Mouse (Mus musculus): Measurements from ENCODE around the gene Slc39a12. TPM values are rescaled to one million over a fixed set of nuclear protein-coding genes. Genes with fewer than 3 reads are reported as not detected.
A peak's percentile ranks its signal among the peaks of the same experiment; 100 is the strongest.

The Slc39a12 gene
- 0.22 and 0.41 TPM in 2 replicates for polyA plus RNA-seq (2016; fragmentation: Nextera tagmentation; extraction: Ambion mirVana)

- H3K4me1 ChIP-seq, result 0 out of 2 replicates have a peak, but pooled peaks cover 4% of the 10 kb centered on the region
- peak within 1 kb of the TSS; percentile 44; the same call in 1 of the 2 replicates for H3K27ac ChIP-seq
- H3K27me3 ChIP-seq (ENCODE audit: poor library complexity, severe bottlenecking), result no peaks in the 10 kb centered on the region
- H3K36me3 ChIP-seq (replicated peaks), result no peaks in the 10 kb centered on the region
- no peaks in the 10 kb centered on the region for H3K9me3 ChIP-seq
- no peak within 1 kb of the TSS for H3K4me3 ChIP-seq
- WGBS, result 66% methylated on average over 5 of the region's 5 CpGs
- no peak for DNase-seq (ENCODE audit: extremely low spot score, low spot score)
Measured at GRCm38 (mm10) chr2:14388162-14388561, at the start of gene Slc39a12. TSS of gene Slc39a12 (plus strand) at chr2:14388316.

GRCm38 (mm10) chr2:14341652-14342308 is 46.3 kb upstream of the Slc39a12 start:
- Histone ChIP-seq H3K4me1 (no peaks in the 10 kb centered on the region), H3K4me3 (no peak overlapping the region), H3K9me3 (no peaks in the 10 kb centered on the region), H3K27ac (no peak overlapping the region), H3K36me3 (replicated peaks) (no peaks in the 10 kb centered on the region), H3K27me3 (ENCODE audit: poor library complexity, severe bottlenecking) (no peaks in the 10 kb centered on the region)
- DNase-seq (ENCODE audit: extremely low spot score, low spot score), result no peak
- WGBS, result 88% methylated on average over 14 of the region's 14 CpGs

- H3K9me3 ChIP-seq, result no peaks in the 10 kb centered on the region
- H3K27ac ChIP-seq, result no peak overlapping the region
- H3K36me3 ChIP-seq (replicated peaks), result no peaks in the 10 kb centered on the region
- H3K27me3 ChIP-seq (ENCODE audit: poor library complexity, severe bottlenecking), result no peaks in the 10 kb centered on the region
- no peaks in the 10 kb centered on the region for H3K4me1 ChIP-seq
- WGBS, result 96% methylated on average over 8 of the region's 8 CpGs
- no peak for DNase-seq (ENCODE audit: extremely low spot score, low spot score)
- no peak overlapping the region for H3K4me3 ChIP-seq
Measured at GRCm38 (mm10) chr2:14342309-14342839, 45.7 kb upstream of the Slc39a12 start.

DNA sequence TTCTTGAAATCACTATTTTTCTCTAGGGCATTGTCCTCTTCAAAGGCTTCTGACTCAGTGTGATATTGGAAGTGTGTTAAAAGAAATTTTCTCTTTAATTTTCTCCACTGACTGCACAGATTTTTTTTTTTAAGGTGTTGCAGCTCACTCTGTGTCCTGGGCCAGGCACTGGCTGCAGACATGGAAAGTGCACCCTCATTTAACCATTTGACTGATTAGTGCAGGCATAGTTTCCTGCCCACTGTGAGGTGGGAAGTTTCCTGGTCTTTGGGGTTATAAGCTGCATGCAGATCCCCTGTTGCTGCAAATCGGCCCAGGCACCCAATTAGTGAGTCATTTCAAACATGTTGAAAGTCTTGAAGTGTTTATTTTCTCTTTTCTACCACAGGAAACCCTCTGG is 740 bp downstream of the Slc39a12 start:
- Histone ChIP-seq H3K4me1 (0 out of 2 replicates have a peak, but pooled peaks cover 4% of the 10 kb centered on the region), H3K9me3 (no peaks in the 10 kb centered on the region), H3K27me3 (ENCODE audit: poor library complexity, severe bottlenecking) (no peaks in the 10 kb centered on the region), H3K27ac (peak overlapping the region; percentile 44; the same call in 1 of the 2 replicates), H3K36me3 (replicated peaks) (no peaks in the 10 kb centered on the region), H3K4me3 (no peak overlapping the region)
- WGBS, result 68% methylated on average over 1 of the region's 1 CpGs
- no peak for DNase-seq (ENCODE audit: extremely low spot score, low spot score)

- whole genome bisulfite sequencing, result 93% methylated on average over 1 of the region's 1 CpGs
Measured at GRCm38 (mm10) chr2:14390900-14391299, 2.8 kb downstream of the Slc39a12 start.

GRCm38 (mm10) chr2:14403000-14403399 is 14.9 kb downstream of the Slc39a12 start:
- Histone ChIP-seq H3K4me1 (no peaks in the 10 kb centered on the region), H3K27me3 (ENCODE audit: poor library complexity, severe bottlenecking) (no peaks in the 10 kb centered on the region), H3K27ac (no peak overlapping the region), H3K4me3 (no peak overlapping the region), H3K9me3 (no peaks in the 10 kb centered on the region), H3K36me3 (replicated peaks) (no peaks in the 10 kb centered on the region)
- DNase-seq (ENCODE audit: extremely low spot score, low spot score), result no peak

More at GRCm38 (mm10) chr2:14390900-14391299, 2.8 kb downstream of the Slc39a12 start:
- Histone ChIP-seq H3K4me3 (no peak overlapping the region), H3K4me1 (0 out of 2 replicates have a peak, but pooled peaks cover 4% of the 10 kb centered on the region), H3K27ac (no peak overlapping the region), H3K36me3 (replicated peaks) (no peaks in the 10 kb centered on the region), H3K9me3 (no peaks in the 10 kb centered on the region), H3K27me3 (ENCODE audit: poor library complexity, severe bottlenecking) (no peaks in the 10 kb centered on the region)
- no peak for DNase-seq (ENCODE audit: extremely low spot score, low spot score)

DNA sequence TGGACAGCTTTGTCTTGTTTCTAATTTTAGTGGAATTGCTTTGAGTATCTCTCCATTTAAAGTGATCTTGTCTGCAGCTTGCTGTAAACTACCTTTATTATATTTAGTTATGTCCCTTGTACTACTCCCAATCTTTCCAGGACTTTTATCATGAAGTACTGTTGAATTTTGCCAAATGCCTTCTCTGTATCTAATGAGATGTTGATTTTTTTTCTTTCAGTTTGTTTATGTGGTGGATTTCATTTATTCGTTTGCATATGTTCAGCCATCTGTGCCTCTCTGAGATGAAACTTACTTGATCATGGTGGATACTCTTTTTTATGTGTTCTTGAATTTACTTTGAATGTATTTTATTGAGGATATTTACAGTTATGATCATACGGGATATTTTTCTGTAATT is 40.9 kb downstream of the Slc39a12 start:
- 90% methylated on average over 2 of the region's 2 CpGs for WGBS
- H3K9me3 ChIP-seq, result no peaks in the 10 kb centered on the region
- no peak for DNase-seq (ENCODE audit: extremely low spot score, low spot score)

DNA sequence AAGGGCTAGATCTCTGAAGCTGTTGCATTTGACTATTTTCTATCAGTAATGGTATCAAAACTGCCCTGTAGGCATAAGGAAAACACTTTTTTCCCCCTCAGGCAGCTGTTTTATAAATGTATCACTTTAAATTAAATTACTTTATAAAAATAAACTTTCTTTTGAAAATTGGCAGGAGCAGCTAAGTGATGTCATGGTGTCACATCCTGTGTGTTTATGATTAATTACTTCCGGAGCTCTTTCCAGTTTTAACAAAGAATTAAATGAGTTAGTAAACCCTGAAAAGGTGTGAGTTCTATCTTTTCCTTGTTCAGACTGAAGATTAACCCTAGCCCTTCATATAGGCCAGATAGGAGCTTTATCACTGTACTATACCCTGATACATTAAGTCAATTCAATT is 59.2 kb downstream of the Slc39a12 start:
- Histone ChIP-seq H3K27me3 (ENCODE audit: poor library complexity, severe bottlenecking) (no peaks in the 10 kb centered on the region), H3K4me3 (no peak overlapping the region), H3K36me3 (replicated peaks) (no peaks in the 10 kb centered on the region), H3K4me1 (no peaks in the 10 kb centered on the region), H3K27ac (no peak overlapping the region), H3K9me3 (no peaks in the 10 kb centered on the region)
- 90% methylated on average over 1 of the region's 1 CpGs for WGBS
- no peak for DNase-seq (ENCODE audit: extremely low spot score, low spot score)

More for the DNA sequence above, 40.9 kb downstream of the Slc39a12 start:
- H3K4me3 ChIP-seq, result no peak overlapping the region
- no peaks in the 10 kb centered on the region for H3K4me1 ChIP-seq
- H3K27me3 ChIP-seq (ENCODE audit: poor library complexity, severe bottlenecking), result no peaks in the 10 kb centered on the region
- H3K27ac ChIP-seq, result no peak overlapping the region
- no peaks in the 10 kb centered on the region for H3K36me3 ChIP-seq (replicated peaks)

GRCm38 (mm10) chr2:14450866-14451265 is 62.8 kb downstream of the Slc39a12 start:
- Histone ChIP-seq H3K4me1 (no peaks in the 10 kb centered on the region), H3K27me3 (ENCODE audit: poor library complexity, severe bottlenecking) (no peaks in the 10 kb centered on the region), H3K4me3 (no peak overlapping the region), H3K36me3 (replicated peaks) (no peaks in the 10 kb centered on the region), H3K27ac (no peak overlapping the region), H3K9me3 (no peaks in the 10 kb centered on the region)
- no peak for DNase-seq (ENCODE audit: extremely low spot score, low spot score)

DNA sequence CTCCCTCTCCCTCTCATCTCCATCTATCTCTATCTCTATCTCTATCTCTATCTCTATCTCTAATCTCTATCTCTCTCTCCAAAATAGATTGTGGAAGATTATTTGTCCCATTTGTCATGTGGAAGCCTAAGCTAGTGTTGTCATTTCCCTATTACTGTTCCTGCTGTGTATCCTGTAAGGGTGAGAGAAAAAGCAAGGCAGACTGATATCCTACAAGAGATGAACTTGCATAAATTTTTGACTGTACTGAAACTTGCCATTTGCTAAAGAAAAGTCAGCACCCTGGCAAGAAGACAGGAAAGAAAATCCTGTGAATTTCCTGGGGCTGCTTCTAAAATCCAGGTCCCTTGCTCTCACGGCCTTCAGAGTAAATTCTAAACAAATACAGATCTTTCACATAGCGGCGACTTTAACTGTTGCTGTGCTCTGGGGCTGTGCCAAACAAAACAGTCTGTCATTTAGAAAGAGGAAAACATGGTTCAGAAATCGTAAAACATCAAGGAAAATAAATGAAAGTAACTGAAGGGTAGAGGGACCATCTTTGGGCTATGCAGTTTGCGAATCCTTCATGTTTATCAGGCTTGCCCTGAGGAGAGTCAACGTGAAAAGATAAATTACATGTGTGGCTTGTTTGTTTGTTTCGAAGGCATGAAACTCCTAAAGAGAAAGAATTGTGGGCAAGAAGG is 67.0 kb downstream of the Slc39a12 start:
- no peaks in the 10 kb centered on the region for H3K9me3 ChIP-seq
- no peak for DNase-seq (ENCODE audit: extremely low spot score, low spot score)
- 89% methylated on average over 7 of the region's 7 CpGs for WGBS
- no peaks in the 10 kb centered on the region for H3K4me1 ChIP-seq
- no peaks in the 10 kb centered on the region for H3K27me3 ChIP-seq (ENCODE audit: poor library complexity, severe bottlenecking)
- no peak overlapping the region for H3K4me3 ChIP-seq
- H3K36me3 ChIP-seq (replicated peaks), result no peaks in the 10 kb centered on the region
- H3K27ac ChIP-seq, result no peak overlapping the region

GRCm38 (mm10) chr2:14464438-14464837 is 76.3 kb downstream of the Slc39a12 start:
- no peak overlapping the region for H3K27ac ChIP-seq
- 82% methylated on average over 1 of the region's 1 CpGs for WGBS
- H3K9me3 ChIP-seq, result no peaks in the 10 kb centered on the region
- no peaks in the 10 kb centered on the region for H3K36me3 ChIP-seq (replicated peaks)
- no peak for DNase-seq (ENCODE audit: extremely low spot score, low spot score)
- no peaks in the 10 kb centered on the region for H3K27me3 ChIP-seq (ENCODE audit: poor library complexity, severe bottlenecking)
- H3K4me3 ChIP-seq, result no peak overlapping the region
- no peaks in the 10 kb centered on the region for H3K4me1 ChIP-seq

DNA sequence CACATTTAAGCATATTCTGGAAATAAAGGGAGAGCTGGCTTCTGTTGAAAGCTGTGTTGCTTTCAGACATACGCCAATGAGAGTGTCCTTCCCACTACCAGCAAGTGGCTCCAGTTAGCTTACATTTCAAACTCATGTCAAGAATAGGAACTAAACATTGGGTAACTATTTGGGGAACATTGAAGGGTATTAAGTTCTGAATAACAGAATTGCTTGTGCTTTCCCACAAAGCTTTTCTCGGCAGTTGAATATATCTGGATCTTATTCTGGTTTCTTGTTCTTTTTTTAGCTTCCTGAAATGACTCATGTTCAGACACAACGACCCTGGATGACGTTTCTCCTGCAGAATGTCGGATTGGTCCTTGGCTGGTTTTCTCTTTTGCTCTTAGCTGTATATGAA is 106.0 kb downstream of the Slc39a12 start:
- no peak for DNase-seq (ENCODE audit: extremely low spot score, low spot score)

DNA sequence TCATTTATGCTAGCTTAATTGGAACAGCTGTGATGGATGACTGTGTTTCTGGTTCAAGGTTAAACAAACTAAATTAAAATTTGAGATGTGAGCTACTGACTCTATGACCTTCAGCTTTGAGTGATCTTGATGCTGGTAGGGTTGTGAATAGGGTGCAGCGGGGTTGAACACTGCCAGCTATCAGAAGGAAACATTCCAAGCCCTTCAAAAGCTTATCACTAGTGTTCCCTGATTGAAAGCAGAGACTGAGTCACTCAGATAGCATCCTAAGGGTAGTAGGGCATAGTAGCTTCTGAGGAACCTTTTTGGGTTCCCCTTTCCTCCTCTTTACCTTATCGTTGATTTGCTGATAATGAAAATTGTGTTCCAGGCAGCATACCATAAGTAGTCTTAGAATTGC is 108.0 kb downstream of the Slc39a12 start:
- no peaks in the 10 kb centered on the region for H3K27me3 ChIP-seq (ENCODE audit: poor library complexity, severe bottlenecking)
- no peak for DNase-seq (ENCODE audit: extremely low spot score, low spot score)
- no peak overlapping the region for H3K4me3 ChIP-seq
- H3K4me1 ChIP-seq, result no peaks in the 10 kb centered on the region
- H3K36me3 ChIP-seq (replicated peaks), result no peaks in the 10 kb centered on the region
- WGBS, result 84% methylated on average over 2 of the region's 2 CpGs
- H3K27ac ChIP-seq, result no peak overlapping the region
- H3K9me3 ChIP-seq, result no peaks in the 10 kb centered on the region

More for the DNA sequence above, 106.0 kb downstream of the Slc39a12 start:
- Histone ChIP-seq H3K4me1 (no peaks in the 10 kb centered on the region), H3K36me3 (replicated peaks) (no peaks in the 10 kb centered on the region), H3K9me3 (no peaks in the 10 kb centered on the region), H3K4me3 (no peak overlapping the region), H3K27ac (no peak overlapping the region), H3K27me3 (ENCODE audit: poor library complexity, severe bottlenecking) (no peaks in the 10 kb centered on the region)
- WGBS, result 90% methylated on average over 5 of the region's 5 CpGs

All from forebrain, embryonic 10.5 days (tissue).